Mouse (Mus musculus) left cerebral cortex, adult 2 months (tissue): Measurements from ENCODE around the gene Lrrc4c. TPM values are rescaled to one million over a fixed set of nuclear protein-coding genes. Genes with fewer than 3 reads are reported as not detected.

ENCODE experiments used
- DNase-seq, 2 experiments: peaks; one replicate each; pipeline ENCODE4 v3.0.0; 2021 to 2022; ENCODE audit warnings: low spot score in 2 of 2, mixed read lengths in 1 of 2; ENCODE audit errors: extremely low spot score in 1 of 2
- H3K27ac ChIP-seq: fragments of 200-600 bp; 2 replicates; pipeline ENCODE4 v1.8.1; 2022
- H3K4me3 ChIP-seq: fragments of 200-600 bp; 2 replicates; pipeline ENCODE4 v1.8.1; 2022
- CTCF ChIP-seq: fragments of 200-600 bp; IDR thresholded peaks from 2 replicates; pipeline ENCODE4 v1.8.1; 2022; ENCODE audit warnings: antibody characterized with exemption, mild to moderate bottlenecking, moderate library complexity
- intact Hi-C: fragments of 180-260 bp; cut with DNase I; formaldehyde crosslinking; loops from one replicate; pipeline ENCODE4 v1.15.1; 2025
- total RNA-seq, 2 experiments: library from RNA; stranded (reverse); gene quantifications; 2 replicates each; pipeline ENCODE4 v1.2.3; 2021

Gene Lrrc4c
- total RNA-seq, 2 experiments from 2014 or later: 125 to 133 TPM

GRCm38 (mm10) chr2:96714561-96714960 is 396.6 kb downstream of the Lrrc4c start:
- intact Hi-C loops: loop anchor here (2.0 to 10.0 kb wide), 2 partner anchors 550 to 700 kb away; no protein-coding TSS in a partner anchor
- no peak overlapping the region for H3K4me3 ChIP-seq
- no peak for DNase-seq
- H3K27ac ChIP-seq: peak overlapping the region; percentile 87
- TF ChIP-seq CTCF: no peak

DNA sequence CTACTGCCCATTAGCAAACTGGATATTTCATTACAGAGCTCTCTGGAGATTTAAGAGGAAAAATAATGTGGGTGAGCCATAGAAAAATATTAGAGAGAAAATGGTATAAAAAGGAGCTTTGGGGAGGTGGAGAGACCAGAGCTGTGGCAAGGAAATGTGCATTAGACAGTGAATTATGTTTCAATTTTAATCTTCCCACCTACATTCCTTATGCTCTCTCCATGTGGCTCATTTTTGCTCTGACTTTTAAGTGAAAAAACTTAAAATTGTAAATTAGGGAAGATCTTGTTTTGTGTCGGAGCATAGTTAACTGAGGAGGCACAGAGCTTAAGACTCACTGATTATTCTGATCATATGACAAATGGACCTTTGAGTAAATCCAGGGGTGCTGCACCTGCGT is 399.4 kb downstream of the Lrrc4c start:
- DNase-seq: no peak
- intact Hi-C loops: loop anchor here (1.0 to 10.0 kb wide), 4 partner anchors 98 to 547 kb away; no protein-coding TSS in a partner anchor
- Histone ChIP-seq H3K27ac (peak overlapping the region; percentile 87), H3K4me3 (no peak overlapping the region)
- TF ChIP-seq CTCF: no peak

DNA sequence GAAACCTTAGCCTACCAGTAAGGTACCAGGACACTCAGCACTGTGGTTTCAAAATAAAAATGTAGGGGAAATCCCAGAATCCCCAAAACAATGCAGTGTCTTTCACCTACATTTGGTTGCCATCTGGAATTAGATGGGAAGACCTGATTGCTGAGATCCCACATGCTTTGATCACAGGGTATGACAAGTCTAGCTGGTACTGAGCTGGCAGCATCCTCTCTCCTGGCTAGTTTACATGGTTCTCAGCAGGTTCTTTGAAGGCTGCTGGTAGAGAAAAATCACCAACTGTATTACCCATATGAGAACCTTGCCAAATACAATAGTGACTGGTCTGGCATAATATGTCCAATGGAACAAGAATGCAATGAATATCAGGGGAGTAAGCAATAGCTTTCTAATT is 405.4 kb downstream of the Lrrc4c start:
- no peak for TF ChIP-seq CTCF
- H3K27ac ChIP-seq: no peak overlapping the region
- DNase-seq: no peak
- intact Hi-C loops: no loop called here
- H3K4me3 ChIP-seq: no peak overlapping the region

GRCm38 (mm10) chr2:96736081-96736480 is 418.1 kb downstream of the Lrrc4c start:
- H3K27ac ChIP-seq: no peak overlapping the region
- TF ChIP-seq CTCF: no peak
- DNase-seq: no peak
- intact Hi-C loops: no loop called here
- no peak overlapping the region for H3K4me3 ChIP-seq

DNA sequence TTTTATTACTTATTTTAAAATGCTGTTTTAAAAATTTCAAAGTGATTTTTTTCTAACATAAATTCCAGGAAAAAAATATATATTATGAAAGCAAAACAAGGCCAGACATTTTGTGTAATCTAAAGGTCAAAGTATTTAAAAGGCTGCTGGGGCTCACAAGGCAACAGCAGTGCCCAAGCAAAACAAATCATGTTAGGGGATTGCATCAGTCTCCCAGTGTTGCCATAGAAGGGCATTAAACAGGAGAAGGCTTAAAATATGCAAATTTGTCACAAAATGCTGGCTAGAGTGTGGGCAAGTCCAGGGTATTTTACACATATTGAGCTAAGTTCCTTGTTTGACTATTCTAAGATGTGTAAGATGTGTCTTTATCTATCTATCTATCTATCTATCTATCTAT is 437.1 kb downstream of the Lrrc4c start:
- H3K27ac ChIP-seq: no peak overlapping the region
- H3K4me3 ChIP-seq: no peak overlapping the region
- TF ChIP-seq CTCF: no peak
- intact Hi-C loops: no loop called here
- no peak for DNase-seq

- no peak for TF ChIP-seq CTCF
- H3K27ac ChIP-seq: no peak overlapping the region
- intact Hi-C loops: no loop called here
- no peak overlapping the region for H3K4me3 ChIP-seq
- DNase-seq: no peak
Observed at GRCm38 (mm10) chr2:96757701-96758100, 439.7 kb downstream of the Lrrc4c start.

GRCm38 (mm10) chr2:96763538-96763937 is 445.6 kb downstream of the Lrrc4c start:
- intact Hi-C loops: no loop called here
- no peak for DNase-seq
- no peak overlapping the region; the same call in 1 of the 2 replicates for H3K27ac ChIP-seq
- TF ChIP-seq CTCF: no peak
- H3K4me3 ChIP-seq: no peak overlapping the region

DNA sequence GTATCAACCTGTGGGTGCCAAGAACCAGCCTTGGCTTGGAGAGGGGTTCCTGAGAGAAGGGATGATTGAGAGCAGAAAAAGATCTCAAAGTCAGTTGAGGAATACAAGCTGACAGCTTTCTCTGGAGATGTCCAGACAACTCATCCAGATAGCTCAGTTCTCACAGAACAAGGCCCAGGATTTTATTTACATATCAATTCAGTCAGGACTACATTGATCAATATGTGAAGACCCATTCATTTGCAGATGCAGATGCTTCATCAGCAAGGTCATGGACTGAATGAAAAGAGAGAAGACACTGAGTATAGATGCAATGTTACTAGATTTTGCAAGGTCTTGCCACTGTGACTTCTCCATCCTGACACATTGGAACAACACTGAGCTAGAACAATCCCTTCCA is 457.4 kb downstream of the Lrrc4c start:
- DNase-seq: no peak
- no peak for TF ChIP-seq CTCF
- no peak overlapping the region for H3K27ac ChIP-seq
- intact Hi-C loops: no loop called here
- no peak overlapping the region for H3K4me3 ChIP-seq

DNA sequence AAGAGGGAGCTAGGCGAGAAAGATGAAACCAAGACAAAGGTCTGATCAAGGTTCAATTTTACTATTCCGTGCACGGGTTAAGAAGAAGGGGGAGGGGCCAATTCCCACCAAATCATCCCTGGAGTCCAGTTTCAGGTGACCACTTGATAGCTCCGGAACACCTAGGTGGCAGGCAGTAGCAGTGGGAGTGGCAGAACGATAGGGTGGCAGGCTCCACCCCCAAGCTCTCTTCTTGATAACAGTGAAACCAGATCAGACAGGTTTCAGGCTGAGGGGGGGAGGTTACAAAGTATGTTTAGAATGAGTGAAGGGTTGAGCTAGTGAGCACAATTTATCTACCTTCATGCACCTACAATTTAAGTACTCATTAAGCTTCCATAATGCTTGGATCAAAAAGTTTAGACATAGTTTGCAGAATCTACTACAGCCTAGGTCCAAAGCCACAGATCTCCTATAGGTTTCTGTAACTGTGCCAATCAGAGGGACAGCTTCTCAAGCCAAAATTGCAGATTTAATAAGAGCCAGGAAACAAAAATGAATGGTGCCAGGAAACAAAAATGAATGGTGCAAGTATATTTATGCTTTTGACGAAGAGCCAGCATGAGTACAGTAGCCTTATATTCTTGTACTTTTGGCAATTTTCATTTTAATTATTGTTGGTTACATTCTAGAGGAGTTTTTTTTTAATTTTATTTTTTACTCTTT is 478.9 kb downstream of the Lrrc4c start:
- TF ChIP-seq CTCF: no peak

DNA sequence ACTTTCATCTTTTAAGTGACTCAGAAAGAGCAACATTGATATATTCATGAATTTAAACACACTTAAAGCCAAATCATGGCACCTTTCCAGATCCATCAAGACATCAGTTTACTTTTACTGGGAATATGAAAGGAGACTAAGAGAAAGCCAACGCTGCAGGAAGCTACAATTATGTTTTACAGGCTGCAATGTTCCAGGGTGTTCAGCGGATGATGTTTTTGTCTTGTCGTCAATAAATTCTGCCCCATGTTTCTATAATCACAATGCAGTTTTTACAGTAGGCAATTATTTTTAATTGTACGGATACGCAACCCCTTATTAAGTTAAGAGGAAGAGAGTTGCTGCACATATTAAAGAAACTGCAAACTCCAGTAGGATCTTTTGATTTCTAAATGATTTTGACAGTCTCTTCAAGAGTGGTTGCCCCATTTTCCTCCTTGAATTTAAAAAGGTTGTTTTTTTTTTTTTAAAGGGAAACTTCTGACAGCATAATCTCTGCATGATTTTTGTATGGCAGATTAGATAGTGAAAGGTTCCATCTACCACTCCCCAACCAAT is 532.9 kb downstream of the Lrrc4c start:
- no peak for TF ChIP-seq CTCF

More for the DNA sequence above, 478.9 kb downstream of the Lrrc4c start:
- intact Hi-C loops: no loop called here
- H3K27ac ChIP-seq: no peak overlapping the region
- DNase-seq: no peak
- no peak overlapping the region for H3K4me3 ChIP-seq

GRCm38 (mm10) chr2:96853797-96854196 is 535.8 kb downstream of the Lrrc4c start:
- Histone ChIP-seq H3K4me3 (no peak overlapping the region), H3K27ac (peak overlapping the region; percentile 61)
- intact Hi-C loops: loop anchor here (5.0 to 10.0 kb wide), 3 partner anchors 136 to 301 kb away; no protein-coding TSS in a partner anchor
- TF ChIP-seq CTCF: no peak
- DNase-seq: no peak

More for the DNA sequence above, 532.9 kb downstream of the Lrrc4c start:
- Histone ChIP-seq H3K27ac (no peak overlapping the region), H3K4me3 (no peak overlapping the region)
- intact Hi-C loops: loop anchor here (5.0 to 10.0 kb wide), 3 partner anchors 134 to 304 kb away; no protein-coding TSS in a partner anchor
- no peak for DNase-seq

DNA sequence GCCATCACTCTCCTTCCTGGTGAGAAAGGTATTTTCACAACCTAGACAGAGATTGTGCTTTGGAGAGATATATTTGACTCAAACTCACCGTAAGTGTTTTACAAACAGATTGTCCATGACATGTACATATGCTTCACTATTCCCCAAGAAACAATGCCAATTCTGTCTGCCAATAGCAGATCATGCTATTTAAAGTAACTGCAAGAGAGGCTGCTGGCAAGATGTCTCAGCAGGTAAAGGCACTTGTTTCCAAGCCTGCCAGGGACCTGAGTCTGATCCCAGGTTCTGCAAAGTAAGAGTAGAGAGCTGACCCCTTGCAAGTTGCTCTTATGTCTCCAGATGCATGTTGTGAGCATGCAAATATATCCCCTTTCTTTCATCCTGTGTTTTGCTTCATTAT is 558.1 kb downstream of the Lrrc4c start:
- Histone ChIP-seq H3K27ac (no peak overlapping the region), H3K4me3 (no peak overlapping the region)
- no peak for DNase-seq
- no peak for TF ChIP-seq CTCF
- intact Hi-C loops: no loop called here

GRCm38 (mm10) chr2:96949531-96949930 is 631.6 kb downstream of the Lrrc4c start:
- no peak for TF ChIP-seq CTCF
- intact Hi-C loops: no loop called here
- DNase-seq: no peak
- H3K4me3 ChIP-seq: no peak overlapping the region
- no peak overlapping the region for H3K27ac ChIP-seq
